Mouse (Mus musculus): Measurements from ENCODE around the gene D930007J09Rik.

D930007J09Rik gene

DNA sequence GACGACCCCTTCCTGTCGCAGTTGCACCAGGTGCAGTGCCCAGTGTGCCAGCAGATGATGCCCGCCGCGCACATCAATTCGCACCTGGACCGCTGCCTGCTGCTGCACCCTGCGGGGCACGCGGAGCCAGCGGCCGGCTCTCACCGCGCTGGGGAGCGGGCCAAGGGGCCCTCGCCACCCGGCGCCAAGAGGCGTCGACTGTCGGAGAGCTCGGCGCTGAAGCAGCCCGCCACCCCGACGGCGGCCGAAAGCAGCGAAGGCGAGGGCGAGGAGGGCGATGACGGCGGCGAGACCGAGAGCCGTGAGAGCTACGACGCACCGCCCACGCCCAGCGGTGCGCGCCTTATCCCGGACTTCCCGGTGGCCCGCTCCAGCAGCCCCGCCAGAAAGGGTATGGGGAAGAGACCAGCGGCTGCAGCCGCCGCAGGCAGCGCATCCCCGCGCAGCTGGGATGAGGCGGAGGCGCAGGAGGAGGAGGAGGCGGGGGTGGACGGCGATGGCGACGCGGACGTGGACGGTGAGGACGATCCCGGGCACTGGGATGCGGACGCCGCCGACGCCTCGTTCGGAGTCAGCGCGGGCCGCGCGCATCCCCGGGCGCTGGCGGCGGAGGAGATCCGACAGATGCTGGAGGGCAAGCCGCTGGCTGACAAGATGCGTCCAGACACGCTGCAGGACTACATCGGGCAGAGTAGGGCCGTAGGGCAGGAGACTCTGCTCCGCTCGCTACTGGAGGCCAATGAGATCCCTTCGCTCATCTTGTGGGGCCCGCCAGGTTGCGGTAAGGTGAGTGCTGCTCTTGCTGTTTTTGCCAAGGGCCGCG is at the start of gene D930007J09Rik:
Gene D930007J09Rik, minus strand, starts transcription at position 591 of the 823 bp plus-strand sequence.
- DNase-seq = peak; percentile 41

DNA sequence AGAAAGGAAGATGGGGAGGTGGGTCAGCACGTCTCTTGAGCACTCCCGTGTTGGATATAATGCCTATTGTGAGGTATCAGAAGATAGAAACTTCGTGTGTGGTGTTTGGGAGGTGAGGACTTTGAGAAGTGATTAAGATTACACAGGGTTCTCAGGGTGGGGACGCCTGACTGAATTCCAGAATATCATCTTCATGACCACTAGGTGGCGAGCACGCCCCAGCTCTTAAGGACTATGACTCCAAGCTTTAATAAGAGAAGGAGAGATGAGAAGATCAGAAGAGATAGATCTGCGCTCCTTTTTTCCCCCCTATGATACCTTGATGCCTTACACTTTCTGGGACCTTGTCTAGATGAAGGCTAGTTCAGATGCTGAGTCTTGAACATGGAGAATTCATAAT is 49.3 kb upstream of the D930007J09Rik start:
- DNase-seq = peak; percentile 8

DNA sequence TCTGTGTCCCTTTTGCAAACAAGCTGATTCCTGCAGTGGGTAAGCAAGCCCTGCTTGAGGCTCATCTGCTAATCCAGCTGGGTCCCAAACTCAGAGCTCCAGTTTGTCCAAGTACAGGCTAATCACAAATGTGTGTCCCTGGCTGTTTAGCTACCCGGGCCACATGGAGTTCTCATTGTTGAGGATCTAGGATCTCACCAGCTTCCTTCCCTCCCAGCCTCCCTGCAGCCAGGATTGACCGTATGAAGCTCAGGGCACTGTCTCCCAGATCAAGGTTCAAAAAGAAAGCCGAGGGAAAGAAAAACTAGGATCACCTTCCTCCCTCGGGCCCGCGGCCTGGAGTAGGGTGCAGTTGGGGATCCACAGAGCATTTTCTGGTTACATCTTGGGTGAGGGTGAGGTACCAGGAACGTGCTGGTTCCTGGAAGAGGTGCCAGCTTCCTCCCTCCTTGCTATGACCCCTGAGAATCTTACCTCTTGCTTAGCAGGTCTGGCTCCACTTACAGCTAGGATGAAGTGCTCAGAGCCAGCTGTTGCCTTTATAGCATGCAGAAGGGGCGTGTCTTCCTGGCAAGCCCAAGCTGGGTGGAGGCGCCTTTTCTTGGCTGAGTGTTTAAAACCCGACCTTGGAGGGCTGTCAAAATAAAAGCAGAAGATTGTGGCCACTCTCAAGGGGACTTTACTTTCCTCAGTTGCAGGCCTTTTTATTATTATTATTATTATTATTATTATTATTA is 48.2 kb upstream of the D930007J09Rik start, which contains the start of gene Serpinb1a:
Gene Serpinb1a, minus strand, starts transcription at position 518 of the 737 bp plus-strand sequence.
- no peak for DNase-seq

DNA sequence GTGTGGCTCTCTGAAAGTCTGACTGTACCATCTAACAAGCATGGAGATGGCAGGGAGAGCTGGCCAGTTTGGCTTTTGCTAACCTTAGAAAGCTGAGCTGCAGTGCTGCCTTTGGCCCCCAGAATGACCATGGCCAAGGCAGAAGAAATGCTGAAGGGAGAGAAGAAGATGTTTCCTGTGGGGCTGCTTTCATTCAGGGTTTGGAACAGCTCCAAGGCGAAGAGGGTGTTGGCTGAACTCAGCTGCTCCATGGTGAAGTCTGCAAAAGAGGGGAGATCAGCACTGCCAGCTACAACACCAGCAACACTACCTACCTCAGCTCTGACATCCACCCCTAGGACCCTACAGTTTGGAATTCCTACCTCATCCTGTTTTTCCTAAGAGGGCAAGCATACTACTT is 47.5 kb upstream of the D930007J09Rik start:
- no peak for DNase-seq

DNA sequence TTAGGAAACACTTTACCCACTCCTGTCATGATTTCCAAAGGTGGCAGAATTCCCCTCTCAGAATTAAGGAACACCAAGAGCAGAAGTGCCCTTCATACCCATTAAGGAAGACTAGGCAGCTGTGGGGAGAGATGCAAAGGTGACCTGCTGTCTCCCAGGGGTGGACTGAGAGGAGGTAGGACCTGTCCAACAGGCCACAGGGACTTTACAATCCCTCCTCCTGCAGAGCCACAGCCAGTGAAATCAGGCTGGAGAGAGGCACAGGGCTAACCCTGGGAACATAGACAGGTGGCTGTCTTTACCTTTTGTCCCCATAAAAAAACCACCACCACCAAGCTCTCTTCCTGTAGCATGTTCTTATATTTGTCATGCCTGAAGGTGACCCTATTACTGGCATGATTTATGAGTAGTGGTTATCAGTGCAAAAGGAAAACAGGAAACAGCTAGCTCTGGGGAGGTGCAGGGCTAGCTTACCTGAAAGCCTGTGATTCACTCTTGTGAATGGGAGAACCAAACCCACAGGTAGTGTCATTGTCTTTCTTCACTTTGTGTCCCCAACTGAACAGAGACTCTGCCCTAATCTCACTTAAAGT is 47.0 kb upstream of the D930007J09Rik start:
- no peak for DNase-seq

DNA sequence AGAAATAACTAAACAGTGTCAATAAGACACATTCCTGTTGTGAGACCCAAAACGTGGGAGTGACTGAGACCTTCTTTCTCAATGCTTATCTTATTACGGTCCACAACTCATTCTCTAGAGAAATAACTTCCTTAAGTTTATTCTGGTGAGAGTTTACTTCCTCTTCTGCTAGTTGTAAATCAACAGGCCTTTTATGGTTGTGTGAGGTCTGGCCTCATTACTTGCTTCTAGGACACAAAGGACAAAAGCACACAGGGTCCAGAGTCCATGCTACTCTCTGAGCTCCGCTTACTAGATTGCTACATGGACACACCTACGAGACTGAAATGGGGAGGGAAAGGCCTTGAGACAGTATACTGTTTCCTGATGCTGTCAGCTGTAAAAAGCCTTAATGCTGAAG is 46.4 kb upstream of the D930007J09Rik start:
- DNase-seq = no peak

DNA sequence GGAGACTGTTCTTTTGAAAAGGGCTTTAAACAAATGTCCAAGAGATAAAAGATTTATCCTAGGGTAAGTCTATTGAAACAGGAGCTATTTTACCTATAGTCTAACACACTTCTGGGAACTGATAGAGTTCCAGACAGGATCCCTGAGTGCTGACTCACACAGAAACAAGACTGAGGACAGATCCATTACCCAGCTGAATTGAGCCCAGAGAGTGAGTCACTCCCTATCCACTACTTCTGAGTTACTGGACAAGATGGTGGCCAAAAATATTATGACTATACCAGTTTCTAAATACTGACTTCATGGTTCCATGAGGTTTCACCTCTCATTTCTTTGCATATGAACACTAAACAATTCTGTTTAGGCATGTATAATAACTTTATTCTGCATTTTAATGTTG is 43.6 kb upstream of the D930007J09Rik start:
- DNase-seq = no peak

DNA sequence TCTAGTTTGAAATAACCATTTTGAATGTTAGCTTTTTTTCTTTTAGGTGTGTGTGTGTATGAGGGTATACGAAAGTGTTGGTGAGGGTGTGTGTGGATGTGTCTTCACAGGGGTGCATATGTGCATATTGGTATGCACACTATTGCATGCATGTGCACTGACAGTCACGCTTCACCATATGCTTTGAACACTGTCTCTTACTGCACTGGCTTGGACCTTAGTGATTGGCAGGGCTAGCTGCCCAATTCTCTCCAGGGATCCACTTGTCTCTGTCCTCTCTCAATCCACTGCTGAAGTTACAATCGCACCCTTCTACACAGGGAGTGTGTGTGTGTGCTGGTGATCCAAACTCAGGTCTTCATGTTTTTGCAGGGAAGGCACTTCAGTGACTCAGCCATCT is 38.7 kb upstream of the D930007J09Rik start:
- DNase-seq = no peak

DNA sequence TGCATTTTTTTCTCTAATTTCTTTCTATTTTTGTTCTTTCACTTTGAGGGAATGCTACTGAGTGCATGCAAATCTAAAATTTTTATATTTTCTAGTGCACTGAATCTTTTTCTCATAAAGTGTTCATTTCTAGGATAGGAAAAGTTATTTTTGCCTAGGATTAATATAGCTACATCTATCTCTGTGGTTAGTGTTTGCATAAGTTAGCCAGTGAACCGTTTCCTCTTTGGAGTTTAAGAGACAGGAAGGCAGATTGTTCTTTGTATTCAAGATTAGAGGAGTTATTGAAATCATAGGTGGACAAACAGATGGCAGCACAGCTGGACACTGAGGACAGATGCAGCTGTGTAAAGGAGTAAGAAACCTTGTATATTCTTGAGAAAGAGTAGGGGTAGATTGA is 36.7 kb upstream of the D930007J09Rik start:
- no peak for DNase-seq

DNA sequence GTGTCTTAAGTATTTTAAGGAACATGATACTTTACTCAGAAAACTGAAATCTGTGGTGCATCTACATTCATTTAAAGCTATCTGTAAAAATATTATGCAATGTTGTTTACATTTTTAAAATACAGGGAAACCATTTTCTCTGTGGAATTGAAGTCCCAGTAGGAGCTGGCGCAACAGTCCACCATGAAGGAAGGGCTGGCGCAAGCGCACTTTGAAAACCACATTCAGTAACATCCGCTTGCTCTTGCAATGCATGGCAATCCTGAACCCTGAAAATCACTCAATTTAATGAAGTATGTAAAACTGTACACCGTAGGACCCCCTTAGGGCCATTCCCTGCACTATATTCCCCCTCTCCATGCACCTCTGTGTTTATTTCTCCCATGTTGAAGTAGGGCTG is 31.9 kb upstream of the D930007J09Rik start:
- DNase-seq = no peak

DNA sequence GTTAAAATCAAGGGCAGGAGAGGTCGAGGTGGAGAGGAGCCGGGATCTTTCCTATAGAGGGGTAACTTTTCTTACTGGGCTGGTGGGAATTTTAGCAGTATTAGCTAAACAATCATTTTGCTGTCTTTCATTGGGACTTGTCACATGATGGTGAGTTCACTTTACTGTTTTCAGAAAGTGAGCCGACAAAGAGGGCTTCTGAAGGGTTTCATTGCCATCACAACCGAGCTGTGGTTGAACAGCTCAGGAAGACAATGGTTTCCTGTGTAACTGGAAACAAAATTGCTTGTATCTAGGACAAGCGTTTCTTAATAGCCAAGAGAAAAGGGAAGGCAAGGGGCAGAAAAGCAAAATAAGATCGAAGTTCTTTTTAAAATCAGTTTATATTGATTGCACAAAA is 30.6 kb upstream of the D930007J09Rik start:
- no peak for DNase-seq

DNA sequence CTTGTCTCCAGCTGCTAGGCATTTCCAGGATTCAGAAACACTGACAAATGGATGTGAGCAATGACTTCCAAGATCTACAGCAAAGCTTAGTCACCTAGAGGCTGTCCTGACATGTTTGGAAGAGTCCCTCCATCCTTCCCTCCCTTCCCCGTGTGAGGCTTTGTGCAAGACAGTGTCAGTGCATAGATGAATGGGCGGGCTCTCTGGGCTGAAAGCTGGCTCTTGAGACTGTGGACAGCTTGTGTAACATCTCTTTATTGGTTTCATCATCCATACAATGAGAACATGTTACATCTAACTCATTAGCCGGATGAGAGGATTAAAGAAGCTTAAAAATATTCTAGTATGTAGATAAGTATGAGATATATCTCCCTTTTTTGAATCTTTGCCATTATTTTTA is 30.1 kb upstream of the D930007J09Rik start:
- DNase-seq = no peak

DNA sequence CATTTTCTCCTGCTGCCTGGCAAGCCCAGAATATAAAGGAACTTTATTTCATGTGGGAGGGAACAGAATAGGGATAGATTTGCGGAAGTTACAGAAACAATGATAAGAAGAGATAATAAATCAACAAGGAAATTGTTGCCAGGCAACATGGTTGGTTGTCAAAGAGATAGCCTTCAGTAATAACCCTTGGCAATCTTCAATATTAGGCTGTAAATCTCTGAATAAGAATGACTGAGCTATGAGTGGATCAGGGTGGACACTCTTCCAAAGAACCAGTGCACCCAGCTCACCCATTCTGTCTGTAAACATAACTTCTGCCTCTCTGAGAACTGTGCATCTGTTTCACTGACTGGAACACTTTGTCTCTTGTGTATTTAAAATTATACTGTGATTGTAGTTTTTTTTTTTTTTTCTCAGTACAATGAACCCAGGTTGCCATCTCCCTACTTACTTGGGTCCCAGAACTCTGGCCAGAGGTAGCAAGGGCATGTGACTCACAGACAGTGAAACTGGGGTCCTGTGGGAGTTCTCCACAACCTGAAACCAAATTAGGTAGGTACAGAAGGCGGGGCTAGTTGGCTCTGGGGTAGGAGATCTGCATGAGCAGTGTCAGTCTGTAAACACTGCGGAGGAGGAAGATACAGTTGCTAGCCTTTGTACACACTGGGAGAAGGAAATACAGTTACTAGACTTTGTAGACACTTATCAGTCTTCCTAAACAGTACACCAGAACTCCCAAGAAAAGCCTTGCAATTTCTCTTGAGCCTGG is 29.0 kb upstream of the D930007J09Rik start:
- no peak for DNase-seq

DNA sequence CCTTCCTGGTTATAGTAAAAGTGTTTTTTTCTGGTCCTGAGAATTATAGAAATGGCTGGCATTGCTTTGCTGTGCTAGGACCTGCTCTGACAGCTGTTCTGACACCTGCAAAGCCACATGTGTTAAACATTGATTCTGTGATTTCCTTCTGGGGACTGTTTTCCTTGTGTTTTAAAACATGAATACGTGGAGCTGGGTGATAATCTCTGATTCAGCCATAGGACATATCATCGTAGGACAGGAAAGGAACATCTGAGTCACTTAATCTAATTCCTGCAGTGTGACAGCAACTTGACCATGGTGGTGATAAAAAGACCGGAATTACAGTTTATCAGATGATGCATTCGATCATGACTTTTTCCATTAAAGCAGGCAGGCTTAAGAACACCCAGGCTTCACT is 26.2 kb upstream of the D930007J09Rik start:
- DNase-seq = no peak

DNA sequence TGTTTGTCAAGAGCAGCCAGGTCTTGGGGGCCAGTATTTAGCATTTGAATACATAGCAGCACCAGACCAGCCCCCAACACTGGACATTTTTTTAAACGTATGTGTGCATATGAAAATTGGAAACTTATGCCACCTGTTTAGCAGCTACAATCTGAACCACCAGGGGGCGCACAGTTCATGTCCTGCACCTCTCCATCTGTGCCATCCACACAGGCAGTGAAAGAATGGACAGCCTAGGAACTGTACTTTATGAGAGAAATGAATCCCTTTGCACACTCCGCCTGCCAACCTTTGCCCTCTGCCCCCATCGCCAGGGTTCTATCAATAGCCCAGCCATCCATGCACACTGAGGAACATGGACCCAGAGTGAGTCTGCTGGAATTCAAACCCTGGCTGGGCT is 25.3 kb upstream of the D930007J09Rik start:
- DNase-seq = peak; percentile 25

DNA sequence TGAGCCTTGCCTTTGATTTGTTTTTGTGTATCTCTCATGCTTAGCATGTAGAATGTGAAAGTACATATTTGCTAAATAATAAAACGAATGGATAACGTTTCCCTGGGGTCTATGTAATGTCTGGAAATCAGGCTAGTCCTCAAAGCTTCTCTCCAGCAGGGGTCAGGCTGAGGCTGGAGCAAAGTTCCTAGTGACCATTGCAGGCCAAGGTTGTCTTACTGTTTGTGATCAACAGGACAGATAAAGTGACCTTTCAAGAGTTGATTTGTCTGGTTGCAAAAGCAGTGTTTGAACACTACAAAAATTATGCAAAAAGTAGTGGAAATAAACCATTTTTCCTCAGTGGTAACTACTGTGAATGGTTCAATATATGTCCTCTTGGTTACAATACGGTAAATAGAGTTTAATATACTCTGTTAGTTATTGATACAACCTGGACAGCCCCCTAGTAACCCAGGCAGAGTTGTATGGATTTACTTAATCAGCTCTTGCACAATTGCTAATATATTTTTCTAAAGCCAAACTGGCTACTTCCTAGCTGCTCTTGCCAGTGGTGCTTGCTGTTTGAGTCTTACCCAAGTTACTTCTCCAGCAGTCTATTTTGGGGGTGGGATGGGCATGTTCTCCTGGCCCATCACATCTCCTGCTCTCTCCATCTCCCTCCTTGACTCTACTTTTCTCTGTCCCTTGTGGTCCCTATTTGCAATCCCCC is 24.6 kb upstream of the D930007J09Rik start:
- no peak for DNase-seq

DNA sequence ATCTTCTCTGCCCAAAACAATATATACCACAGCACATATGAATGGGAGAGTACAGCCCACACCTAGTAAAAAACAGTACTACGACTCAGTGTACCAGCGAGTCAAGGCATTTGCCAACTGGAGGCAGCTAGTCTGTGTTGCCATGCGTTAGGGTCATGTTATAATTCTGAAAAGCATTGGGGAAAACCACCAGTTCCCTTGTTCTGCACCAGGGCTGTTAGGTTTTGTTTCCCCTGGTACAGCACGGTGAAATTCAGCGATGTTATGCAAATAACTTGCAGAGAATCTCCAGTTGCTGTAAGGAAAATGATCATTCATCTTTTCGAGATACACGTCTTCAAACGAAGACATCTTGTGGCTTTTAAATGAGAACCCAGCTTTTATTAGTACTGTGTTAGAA is 22.9 kb upstream of the D930007J09Rik start:
- no peak for DNase-seq

DNA sequence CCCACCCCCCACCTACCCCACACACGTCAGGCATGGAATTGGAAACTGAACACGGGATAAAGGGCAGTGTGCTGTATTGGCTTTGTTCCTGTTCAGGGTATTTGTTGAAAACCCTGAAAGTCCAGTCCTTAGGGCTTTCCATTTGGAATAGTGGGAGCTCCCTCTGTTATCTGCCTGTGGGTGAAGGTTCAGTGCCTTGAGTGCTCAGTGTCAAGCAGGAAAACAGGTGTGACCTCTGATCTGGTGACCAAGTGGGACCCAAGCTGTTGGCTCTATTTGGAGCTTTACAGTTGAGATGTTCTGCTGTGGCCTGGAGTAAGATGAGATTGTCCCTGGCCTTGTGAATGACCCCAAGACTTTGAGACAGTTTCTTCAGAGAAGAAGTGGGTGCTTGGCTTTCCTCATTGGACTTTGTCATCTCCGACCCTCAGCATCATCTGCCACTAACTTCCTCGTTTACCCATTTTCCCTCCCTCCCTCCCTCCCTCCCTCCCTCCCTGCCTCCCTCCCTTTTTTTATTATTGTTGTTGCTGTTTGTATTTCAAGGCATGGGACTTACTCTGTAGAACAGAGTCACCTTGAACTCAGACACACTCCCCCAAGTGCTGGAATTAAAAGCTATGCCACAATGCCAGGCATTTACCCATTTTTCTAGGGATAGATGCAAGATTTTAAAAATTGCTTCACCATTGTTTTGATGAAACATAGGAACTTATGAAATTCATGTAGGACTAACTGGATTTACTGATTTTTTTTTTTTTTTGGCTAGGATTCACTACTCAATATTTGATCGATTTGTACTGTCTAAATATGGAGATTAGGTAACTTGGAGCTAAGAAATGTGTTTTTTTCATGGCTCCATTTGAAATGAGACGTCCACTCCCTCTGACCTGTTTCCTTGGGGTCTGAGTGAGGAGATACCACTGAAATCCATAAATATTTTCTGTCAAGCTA is 22.0 kb upstream of the D930007J09Rik start:
- no peak for DNase-seq

DNA sequence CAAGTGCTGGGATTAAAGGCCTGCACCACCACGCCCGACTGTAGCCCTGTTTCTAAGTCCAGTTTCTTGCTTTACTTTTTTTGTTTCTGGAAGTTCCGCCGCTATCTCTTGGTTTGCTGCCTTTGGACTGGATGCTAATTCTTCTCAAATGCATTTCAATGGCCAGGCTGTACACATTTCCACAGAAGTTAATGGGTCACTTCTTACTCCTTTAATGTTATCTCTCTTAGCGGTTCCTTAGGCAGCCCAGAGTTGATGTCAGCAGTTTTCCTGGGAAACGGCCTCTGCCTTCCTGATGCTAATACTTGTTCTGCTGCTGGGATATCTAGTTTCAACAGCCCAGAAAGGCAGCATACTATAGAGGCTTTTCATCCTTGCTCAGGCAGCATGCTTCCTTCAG is 20.5 kb upstream of the D930007J09Rik start:
- no peak for DNase-seq

DNA sequence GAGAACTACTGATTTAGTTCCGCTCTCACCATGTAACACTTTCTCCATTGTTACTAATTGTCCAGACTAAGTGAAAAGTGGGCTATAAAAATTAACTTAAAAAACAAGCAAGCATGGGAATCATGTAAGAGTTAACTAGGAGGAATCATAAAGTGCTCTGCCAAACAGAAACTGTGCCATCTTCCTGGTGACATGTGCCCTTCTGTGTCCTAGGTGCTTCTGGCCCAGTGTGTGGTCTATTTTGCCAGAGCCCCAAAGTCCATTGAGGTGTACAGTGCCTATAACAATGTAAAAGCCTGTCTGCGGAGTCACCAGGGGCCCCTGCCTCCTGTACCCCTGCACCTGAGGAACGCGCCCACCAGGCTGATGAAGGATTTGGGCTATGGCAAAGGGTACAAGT is 19.0 kb upstream of the D930007J09Rik start:
- no peak for DNase-seq

DNA sequence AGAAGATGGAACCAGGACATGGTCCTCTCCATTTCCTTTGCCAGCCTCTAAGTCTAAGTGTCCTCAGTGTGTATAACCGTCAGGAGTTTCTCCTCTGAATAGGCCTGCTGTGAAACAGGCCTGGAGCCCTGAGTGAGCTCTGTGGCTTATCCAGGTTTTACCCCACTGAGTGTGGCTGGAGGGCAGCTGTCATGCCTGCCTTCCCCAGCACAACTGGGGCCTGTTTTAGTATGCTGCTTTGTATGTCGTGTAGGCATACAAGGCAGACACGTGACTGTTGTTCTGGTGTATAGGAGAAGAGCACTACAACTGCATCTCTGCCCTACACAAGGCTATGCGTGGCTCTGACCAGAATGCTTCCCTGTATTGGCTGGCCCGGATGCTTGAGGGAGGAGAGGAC is 17.3 kb upstream of the D930007J09Rik start:
- DNase-seq = no peak
